Mouse (Mus musculus) lung, embryonic 16.5 days (tissue): ENCODE results near the gene Cacna1a. TPM values are rescaled to one million over a fixed set of nuclear protein-coding genes. Genes with fewer than 3 reads are reported as not detected.

ENCODE experiments used
- ATAC-seq: fragments of 200-750 bp; cut with Nextera tagmentation; 2 replicates; pipeline ENCODE4 v1.8.0; 2017; ENCODE audit warnings: low read depth, mild to moderate bottlenecking, moderate library complexity
- H3K27ac ChIP-seq: fragments of 300-500 bp; sonication (generic); 2 replicates; pipeline ENCODE4 v1.5.1; 2014; ENCODE audit warnings: mild to moderate bottlenecking, control low read depth, low read length
- H3K27me3 ChIP-seq: fragments of 300-500 bp; sonication (generic); 2 replicates; pipeline ENCODE4 v1.6.1; 2014; ENCODE audit warnings: low read depth, low read length, mixed read lengths; ENCODE audit not compliant: control insufficient read depth, insufficient read depth
- H3K36me3 ChIP-seq: fragments of 300-500 bp; sonication (generic); 2 replicates; pipeline ENCODE4 v1.6.1; 2014; ENCODE audit warnings: low read length; ENCODE audit not compliant: control insufficient read depth, insufficient read depth
- H3K4me1 ChIP-seq: fragments of 300-500 bp; sonication (generic); replicated peaks from 2 replicates; pipeline ENCODE4 v1.6.1; 2014; ENCODE audit warnings: low read length, mixed read lengths; ENCODE audit not compliant: control insufficient read depth, insufficient read depth
- H3K4me2 ChIP-seq: fragments of 300-500 bp; sonication (generic); 2 replicates; pipeline ENCODE4 v1.6.1; 2014; ENCODE audit warnings: low read depth, low read length, control low read depth
- H3K4me3 ChIP-seq: fragments of 300-500 bp; sonication (generic); 2 replicates; pipeline ENCODE4 v1.5.1; 2014; ENCODE audit warnings: mild to moderate bottlenecking, low read length, control low read depth
- H3K9ac ChIP-seq: fragments of 300-500 bp; sonication (generic); 2 replicates; pipeline ENCODE4 v1.6.1; 2014; ENCODE audit warnings: low read length, control low read depth
- H3K9me3 ChIP-seq: fragments of 300-500 bp; sonication (generic); 2 replicates; pipeline ENCODE4 v1.6.1; 2016; ENCODE audit warnings: low read length; ENCODE audit not compliant: control insufficient read depth
- WGBS: fragments of 180-500 bp; shearing (Covaris S2); extraction: QIAGEN DNeasy Blood & Tissue Kit; methylation state at CpG from one replicate; pipeline ENCODE4 v1.1.7; 2014; 5-methylcytosine and 5-hydroxymethylcytosine counted together
- polyA plus RNA-seq: library from polyadenylated mRNA; unstranded; fragments of >200 nt; fragmentation: Nextera tagmentation; extraction: Ambion mirVana; gene quantifications from 2 replicates; pipeline ENCODE4 v1.2.1, GENCODE M21; 2015

Cacna1a gene
- polyA plus RNA-seq, 1 experiment from 2014 or later = 1.9 TPM

DNA sequence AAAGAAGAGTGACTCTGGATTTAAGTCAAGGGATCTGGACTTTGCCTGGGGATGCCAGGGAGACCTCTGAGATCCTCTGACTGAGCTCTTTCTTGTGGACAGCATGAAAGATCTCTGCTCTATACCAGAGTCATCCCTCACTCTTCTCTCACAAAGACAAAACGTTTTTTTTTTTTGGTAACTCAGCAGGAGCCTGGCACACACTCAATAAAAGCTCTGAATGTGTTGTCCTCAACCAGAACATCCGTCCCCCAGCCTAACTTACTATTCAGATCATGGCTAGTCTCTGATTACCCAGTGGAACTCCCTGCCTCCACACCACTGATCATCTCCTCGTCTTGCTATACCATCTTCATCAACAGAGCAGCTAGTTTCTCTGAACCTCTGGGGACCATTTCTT lies 296.3 kb downstream of the Cacna1a start:
- no peak for ATAC-seq
- no peak overlapping the region for H3K9ac ChIP-seq
- WGBS = 61% methylated on average over 3 of the region's 3 CpGs
- H3K4me3 ChIP-seq = no peak overlapping the region
- H3K27me3 ChIP-seq = no peaks in the 10 kb centered on the region
- no peaks in the 10 kb centered on the region for H3K9me3 ChIP-seq
- no peaks in the 10 kb centered on the region for H3K36me3 ChIP-seq
- no peak overlapping the region for H3K4me2 ChIP-seq
- H3K27ac ChIP-seq = no peak overlapping the region
- H3K4me1 ChIP-seq = peaks cover 22% of the 10 kb centered on the region

DNA sequence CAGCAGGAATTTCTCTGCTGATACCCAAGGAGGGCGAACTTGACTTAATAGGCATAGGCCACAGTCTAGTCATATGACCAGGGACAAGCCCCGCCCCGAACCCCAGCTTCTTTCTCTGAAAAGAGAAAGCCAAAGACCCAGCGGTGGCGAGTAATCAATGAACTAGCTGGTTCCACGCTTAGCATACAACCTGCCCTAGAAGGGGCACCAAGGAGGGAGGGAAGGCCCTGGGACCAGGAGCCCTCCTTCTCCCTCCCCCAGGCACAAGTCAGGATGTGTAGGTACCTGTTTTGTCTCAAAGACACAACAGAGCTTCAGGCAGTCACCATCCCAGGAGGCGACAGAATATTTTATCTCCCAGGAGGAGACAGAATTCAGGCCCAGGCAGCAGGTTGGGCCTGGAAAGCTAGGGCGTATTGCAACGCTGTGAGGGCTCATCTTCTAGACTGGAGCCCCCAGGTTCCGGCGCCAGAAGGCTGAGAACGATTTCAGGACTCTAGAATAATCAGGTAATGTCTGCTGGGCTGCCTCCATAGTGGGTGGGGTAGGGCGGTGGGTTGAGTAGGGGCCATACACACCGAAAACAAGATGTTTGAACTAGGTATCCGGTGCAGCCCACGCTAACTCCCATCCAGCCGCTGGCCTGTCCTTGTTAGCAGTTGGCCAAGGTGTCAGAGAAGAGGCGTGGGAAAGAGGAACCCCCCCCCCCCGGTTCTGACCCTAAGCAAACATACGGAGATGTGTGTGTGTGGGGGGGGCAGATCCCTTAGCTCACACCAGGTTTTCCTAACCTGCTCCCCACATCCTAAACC lies 298.2 kb downstream of the Cacna1a start, which contains the start of gene Trmt1:
Gene Trmt1 (plus strand): TSS at position 117 of the 812 bp plus-strand sequence.
- H3K4me2 ChIP-seq = peak within 1 kb of the TSS; percentile 72
- ATAC-seq = peak; percentile 12; the same call in 1 of the 2 replicates
- H3K36me3 ChIP-seq = no peaks in the 10 kb centered on the region
- peak within 1 kb of the TSS; percentile 100 for H3K4me3 ChIP-seq
- no peaks in the 10 kb centered on the region for H3K9me3 ChIP-seq
- peak within 1 kb of the TSS; percentile 99 for H3K9ac ChIP-seq
- peak within 1 kb of the TSS; percentile 93 for H3K27ac ChIP-seq
- no peaks in the 10 kb centered on the region for H3K27me3 ChIP-seq
- 8% methylated on average over 20 of the region's 20 CpGs for WGBS
- H3K4me1 ChIP-seq = peaks cover 28% of the 10 kb centered on the region

DNA sequence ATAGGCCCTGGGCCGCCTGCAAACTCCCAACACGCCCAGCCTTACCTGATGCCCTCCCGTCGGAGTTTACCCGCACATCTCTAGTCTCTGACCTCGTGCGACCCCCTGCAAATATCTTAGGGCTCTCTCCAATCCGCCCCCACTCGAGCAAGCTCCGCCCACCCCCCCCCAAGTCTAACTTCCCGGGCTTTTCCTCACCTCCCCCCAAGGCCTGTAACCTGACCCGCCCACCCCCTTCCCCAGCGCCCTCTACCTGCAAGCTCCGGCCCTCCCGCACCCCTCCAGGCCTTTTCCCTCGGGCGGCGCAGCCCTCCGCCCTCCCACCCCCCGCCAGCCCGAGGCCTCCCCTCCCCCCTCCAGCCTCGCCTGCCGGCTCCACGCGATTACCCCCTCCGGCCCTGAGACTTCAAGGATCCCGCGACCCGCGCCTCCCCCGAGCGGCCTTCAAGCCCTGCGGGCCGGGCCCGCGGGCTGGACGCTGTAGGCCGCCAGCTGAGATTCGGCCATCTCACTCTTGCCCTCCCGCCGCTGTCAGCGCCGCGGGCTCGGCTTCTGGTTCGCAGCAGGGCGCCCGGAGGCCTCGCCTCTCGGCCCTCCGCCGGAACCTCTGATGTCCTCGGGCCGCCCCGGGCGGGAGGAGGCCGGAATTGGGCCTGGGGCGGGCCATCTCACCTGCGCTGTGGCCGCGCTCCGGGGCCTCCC lies 298.9 kb downstream of the Cacna1a start:
- peak; percentile 53 for ATAC-seq
- H3K4me1 ChIP-seq = peaks cover 28% of the 10 kb centered on the region
- peak overlapping the region; percentile 100 for H3K4me3 ChIP-seq
- no peaks in the 10 kb centered on the region for H3K9me3 ChIP-seq
- H3K27ac ChIP-seq = peak overlapping the region; percentile 93
- H3K9ac ChIP-seq = peak overlapping the region; percentile 99
- WGBS = under 1% methylated on average over 48 of the region's 62 CpGs
- H3K27me3 ChIP-seq = no peaks in the 10 kb centered on the region
- no peaks in the 10 kb centered on the region; the same call in 1 of the 2 replicates for H3K36me3 ChIP-seq
- peak overlapping the region; percentile 72 for H3K4me2 ChIP-seq

DNA sequence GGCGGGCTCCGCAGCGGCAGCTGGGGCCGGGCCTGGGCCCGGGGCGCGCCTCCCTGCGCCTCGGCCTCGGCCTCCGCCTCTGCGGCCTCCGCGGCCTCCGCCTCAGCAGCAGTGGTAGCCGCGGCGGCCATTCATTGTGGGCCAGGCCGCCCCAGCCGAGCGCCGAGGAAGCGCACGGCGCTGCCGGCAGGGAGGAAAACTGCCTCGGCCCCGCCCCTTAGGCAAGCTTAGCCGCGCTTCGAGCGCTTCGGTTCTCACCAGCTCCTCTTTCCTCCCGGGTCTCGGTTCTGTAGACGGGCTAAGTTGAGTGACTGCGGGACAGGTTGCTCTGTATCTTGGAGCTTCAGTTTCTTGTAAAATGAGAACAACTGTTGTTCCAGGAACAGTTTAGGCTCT lies 299.5 kb downstream of the Cacna1a start, which contains the start of gene Nacc1:
Gene Nacc1 (minus strand): TSS at position 158 of the 396 bp plus-strand sequence.
- 0% methylated on average over 27 of the region's 37 CpGs for WGBS
- H3K4me1 ChIP-seq = peaks cover 29% of the 10 kb centered on the region
- peak within 1 kb of the TSS; percentile 93 for H3K27ac ChIP-seq
- H3K36me3 ChIP-seq = peaks cover 3% of the 10 kb centered on the region
- peak within 1 kb of the TSS; percentile 99 for H3K9ac ChIP-seq
- H3K9me3 ChIP-seq = no peaks in the 10 kb centered on the region
- peak within 1 kb of the TSS; percentile 100 for H3K4me3 ChIP-seq
- peak; percentile 85 for ATAC-seq
- H3K4me2 ChIP-seq = peak within 1 kb of the TSS; percentile 72
- no peaks in the 10 kb centered on the region for H3K27me3 ChIP-seq

DNA sequence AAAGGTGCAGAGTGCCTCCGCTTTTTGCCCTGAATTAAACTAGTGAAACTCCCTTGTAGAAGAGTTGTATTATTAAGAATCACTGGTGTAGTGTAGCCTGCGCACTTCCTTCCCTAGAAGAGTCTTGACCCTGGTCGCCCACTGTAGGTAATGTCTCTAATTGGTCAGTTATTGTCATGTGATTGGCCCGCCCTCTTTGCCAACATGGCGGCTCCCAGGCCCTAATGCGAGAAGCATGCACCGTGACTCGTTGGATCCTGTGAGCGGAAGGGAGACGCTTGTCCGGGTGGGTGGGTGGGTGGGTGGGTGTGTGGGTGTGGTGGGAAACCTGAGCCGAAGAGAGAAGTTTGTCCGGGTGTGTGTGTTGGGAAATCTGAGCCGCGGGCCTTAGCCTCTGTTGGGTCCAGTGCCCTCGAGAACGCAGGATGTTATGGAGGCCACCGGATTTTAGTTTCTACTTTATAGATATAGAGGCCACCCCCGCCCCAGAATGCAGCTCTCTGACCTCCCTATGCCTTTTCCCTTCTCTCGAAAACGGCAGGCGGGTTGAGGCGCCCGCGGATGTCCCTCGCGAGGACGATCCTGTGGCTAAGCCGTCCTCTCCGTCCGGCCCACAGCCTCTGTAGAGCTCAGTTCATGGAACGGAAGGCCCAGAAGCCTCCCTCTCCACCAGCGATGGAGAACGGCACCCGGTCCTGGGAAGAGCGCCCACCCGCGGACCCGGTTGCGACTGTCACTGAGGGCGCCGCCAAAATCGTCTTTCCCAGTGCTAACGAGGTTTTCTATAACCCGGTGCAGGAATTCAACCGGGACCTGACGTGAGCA lies 301.1 kb downstream of the Cacna1a start:
- Histone ChIP-seq H3K27me3 (no peaks in the 10 kb centered on the region), H3K9ac (peak overlapping the region; percentile 78), H3K4me1 (peaks cover 30% of the 10 kb centered on the region), H3K4me3 (peak overlapping the region; percentile 78), H3K27ac (peak overlapping the region; percentile 47), H3K36me3 (peaks cover 3% of the 10 kb centered on the region), H3K4me2 (peak overlapping the region; percentile 87), H3K9me3 (no peaks in the 10 kb centered on the region)
- under 1% methylated on average over 47 of the region's 47 CpGs for WGBS
- peak; percentile 85 for ATAC-seq

Other genes with a start within 250 kb of the Cacna1a start
- gene Cc2d1a, start 240.5 kb upstream of the Cacna1a start, polyA plus RNA-seq = 24.2 and 25.9 TPM in 2 replicates
- gene 4930432K21Rik, start 240.4 kb upstream of the Cacna1a start, polyA plus RNA-seq = 1.5 and 2.0 TPM in 2 replicates
- gene Nanos3, start 203.2 kb upstream of the Cacna1a start, polyA plus RNA-seq = 1.2 and 3.5 TPM in 2 replicates
- gene Zswim4, start 151.4 kb upstream of the Cacna1a start, polyA plus RNA-seq = 14.4 and 14.6 TPM in 2 replicates
- gene D8Ertd738e, start 138.7 kb upstream of the Cacna1a start, polyA plus RNA-seq = 333 and 350 TPM in 2 replicates
- gene Mri1, start 131.1 kb upstream of the Cacna1a start, polyA plus RNA-seq = 51.4 and 51.9 TPM in 2 replicates
- 18.4 and 19.4 TPM in 2 replicates for gene Ccdc130, start 118.1 kb upstream of the Cacna1a start, polyA plus RNA-seq